Mouse (Mus musculus) embryonic stem cell, embryonic (primary cell): ENCODE results near the gene Gtpbp1.

ENCODE experiments used
- CTCF ChIA-PET, 4 experiments: fragments of 300-600 bp in 2 of 4; fragments of 350-600 bp in 2 of 4; sonication (Branson Sonifier 250); formaldehyde crosslinking; loops; one replicate each; lab custom pipeline; 2022; ENCODE audit warnings: inconsistent platforms in 2 of 4; lab: Charles Lee
- POLR2A ChIA-PET, 4 experiments: fragments of 300-600 bp in 2 of 4; fragments of 350-600 bp in 2 of 4; sonication (Branson Sonifier 250); formaldehyde crosslinking; loops; one replicate each; lab custom pipeline; 2022; ENCODE audit warnings: antibody characterized with exemption in 4 of 4, inconsistent platforms in 1 of 4; lab: Charles Lee

The Gtpbp1 gene

DNA sequence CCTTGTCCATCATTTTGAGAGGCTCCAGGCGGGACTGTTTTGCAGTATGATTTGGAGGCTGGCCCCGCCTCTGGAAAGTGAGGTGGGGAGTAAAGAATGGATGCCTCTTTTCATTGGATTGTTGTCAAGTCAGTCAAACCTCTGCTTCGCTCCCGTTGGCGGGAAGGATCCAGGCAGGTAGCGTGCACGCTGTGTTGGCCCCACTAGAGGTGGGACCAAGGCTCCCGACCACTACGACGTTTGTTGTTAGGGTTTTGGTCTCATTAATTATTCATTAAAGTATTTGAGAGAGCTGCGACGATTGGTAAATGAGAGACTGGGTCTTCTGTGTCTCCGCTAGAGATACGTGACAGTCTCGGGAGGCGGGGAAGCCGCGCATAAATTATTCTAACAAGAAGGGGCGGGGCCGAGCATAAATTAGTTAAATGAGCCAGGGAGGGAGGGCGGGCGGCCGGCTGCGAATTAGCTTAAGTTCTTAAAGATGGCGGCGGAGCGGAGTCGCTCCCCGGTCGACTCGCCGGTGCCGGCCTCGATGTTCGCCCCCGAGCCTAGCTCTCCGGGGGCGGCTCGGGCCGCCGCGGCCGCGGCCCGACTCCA, at the start of gene Gtpbp1:
Gene Gtpbp1 (plus strand): TSS at position 420 of the 597 bp plus-strand sequence.
- CTCF ChIA-PET = interaction anchor here in 3 of 4 experiments (0.6 to 1.2 kb wide), 15 partner anchors 18 to 652 kb away, joined by 3 to 6 read pairs (median 3); partner anchors contain the start of genes Fam227a (in 1 of the 3) and Mief1 (in 1 of the 3)
- POLR2A ChIA-PET = interaction anchor here in 3 of 4 experiments (0.5 to 1.7 kb wide), 102 partner anchors 9 to 1720 kb away, joined by 3 to 19 read pairs (median 4); partner anchors contain the start of genes Cby1 (in 3 of the 3), Fam227a (in 3 of the 3), Tomm22 (in 3 of the 3) and Atf4 (in 2 of the 3)

GRCm38 (mm10) chr15:79641135-79641817, 49.4 kb upstream of the Gtpbp1 start:
- POLR2A ChIA-PET = interaction anchor here (0.6 to 1.9 kb wide), 16 partner anchors 9 to 147 kb away, joined by 3 to 7 read pairs (median 3); partner anchors contain the start of genes Ddx17 (in 2 of the 4), Dmc1 (in 2 of the 4), Cby1 (in 1 of the 4) and Fam227a (in 1 of the 4)
- CTCF ChIA-PET = interaction anchor here (0.6 to 2.1 kb wide), 9 partner anchors 8 to 398 kb away, joined by 3 to 7 read pairs (median 3); partner anchors contain the start of genes Cby1 (in 1 of the 4) and Fam227a (in 1 of the 4)

GRCm38 (mm10) chr15:79645483-79645882, 45.2 kb upstream of the Gtpbp1 start:
- ChIA-PET POLR2A (interaction anchor here in 1 of 4 experiments (0.6 kb wide), 1 partner anchor 778 kb away, joined by 3 read pairs; no protein-coding TSS in a partner anchor), CTCF (interaction anchor here in 2 of 4 experiments (0.7 to 1.6 kb wide), 3 partner anchors 18 to 79 kb away, joined by 3 read pairs; partner anchors contain the start of gene Gtpbp1 (in 1 of the 2))

DNA sequence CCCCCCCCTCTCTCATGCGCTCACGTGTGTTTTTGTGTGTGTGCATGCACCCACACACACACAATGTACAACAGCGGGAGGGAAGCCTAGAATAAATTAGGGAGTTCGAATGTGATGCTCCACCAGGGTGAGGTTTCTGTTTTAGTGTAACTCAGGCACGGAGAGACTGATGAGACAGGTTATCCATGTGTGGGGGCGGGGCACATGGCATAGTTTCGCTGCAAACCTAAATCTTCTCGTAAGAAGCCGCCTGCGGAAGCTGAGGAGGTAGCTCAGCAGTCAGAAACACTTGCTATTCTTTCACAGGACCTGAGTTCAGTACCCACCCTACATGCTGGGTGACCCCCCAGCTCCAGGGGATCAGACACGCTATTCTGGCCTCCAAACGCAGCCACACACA, 42.5 kb upstream of the Gtpbp1 start:
- CTCF ChIA-PET = interaction anchor here (0.5 to 1.6 kb wide), 6 partner anchors 9 to 179 kb away, joined by 3 to 6 read pairs (median 3); partner anchors contain the start of genes Cby1 (in 1 of the 4) and Fam227a (in 1 of the 4)

GRCm38 (mm10) chr15:79650569-79650968, 40.1 kb upstream of the Gtpbp1 start:
- POLR2A ChIA-PET = interaction anchor here in 3 of 4 experiments (0.7 to 2.0 kb wide), 6 partner anchors 12 to 407 kb away, joined by 3 to 5 read pairs (median 4); partner anchors contain the start of gene Dmc1 (in 1 of the 3)
- CTCF ChIA-PET = interaction anchor here (0.6 to 3.4 kb wide), 29 partner anchors 8 to 1927 kb away, joined by 3 to 17 read pairs (median 4); partner anchors contain the start of genes Ddx17 (in 2 of the 4), Dmc1 (in 2 of the 4), Fam227a (in 2 of the 4) and Cby1 (in 1 of the 4)

More for the DNA sequence above, 42.5 kb upstream of the Gtpbp1 start:
- POLR2A ChIA-PET = interaction anchor here in 1 of 4 experiments (0.6 to 0.8 kb wide), 2 partner anchors 143 to 419 kb away, joined by 3 read pairs; partner anchors contain the start of genes Gm49486, Kcnj4 and Pick1

- POLR2A ChIA-PET = interaction anchor here in 3 of 4 experiments (0.6 to 2.0 kb wide), 8 partner anchors 10 to 247 kb away, joined by 3 to 5 read pairs (median 3); partner anchors contain the start of genes Ddx17 (in 1 of the 3) and Dmc1 (in 1 of the 3)
- CTCF ChIA-PET = interaction anchor here (0.5 to 3.4 kb wide), 48 partner anchors 7 to 1345 kb away, joined by 3 to 17 read pairs (median 4); partner anchors contain the start of genes Cby1 (in 1 of the 4), Ddx17 (in 1 of the 4), Dmc1 (in 1 of the 4) and Fam227a (in 1 of the 4)
These were observed 39.2 kb upstream of the Gtpbp1 start for GRCm38 (mm10) chr15:79651481-79651880.

- POLR2A ChIA-PET = interaction anchor here in 1 of 4 experiments (1.6 kb wide), 1 partner anchor 14 kb away, joined by 4 read pairs; the partner anchor contains the start of gene Tomm22
These were observed 34.2 kb upstream of the Gtpbp1 start for GRCm38 (mm10) chr15:79656451-79656850.

GRCm38 (mm10) chr15:79657837-79658530, 32.7 kb upstream of the Gtpbp1 start:
- CTCF ChIA-PET = interaction anchor here (0.5 to 3.4 kb wide), 85 partner anchors 8 to 681 kb away, joined by 3 to 40 read pairs (median 4); partner anchors contain the start of genes Tomm22 (in 3 of the 4), Dmc1 (in 2 of the 4), Gtpbp1 (in 2 of the 4) and Atf4 (in 1 of the 4)
- POLR2A ChIA-PET = interaction anchor here (0.5 to 3.2 kb wide), 62 partner anchors 9 to 597 kb away, joined by 3 to 22 read pairs (median 4); partner anchors contain the start of genes Dmc1 (in 4 of the 4), Ddx17 (in 3 of the 4), Josd1 (in 3 of the 4) and Tomm22 (in 3 of the 4)

More at GRCm38 (mm10) chr15:79656451-79656850, 34.2 kb upstream of the Gtpbp1 start:
- CTCF ChIA-PET = interaction anchor here in 2 of 4 experiments (0.7 to 1.2 kb wide), 3 partner anchors 9 to 187 kb away, joined by 3 read pairs; no protein-coding TSS in a partner anchor

DNA sequence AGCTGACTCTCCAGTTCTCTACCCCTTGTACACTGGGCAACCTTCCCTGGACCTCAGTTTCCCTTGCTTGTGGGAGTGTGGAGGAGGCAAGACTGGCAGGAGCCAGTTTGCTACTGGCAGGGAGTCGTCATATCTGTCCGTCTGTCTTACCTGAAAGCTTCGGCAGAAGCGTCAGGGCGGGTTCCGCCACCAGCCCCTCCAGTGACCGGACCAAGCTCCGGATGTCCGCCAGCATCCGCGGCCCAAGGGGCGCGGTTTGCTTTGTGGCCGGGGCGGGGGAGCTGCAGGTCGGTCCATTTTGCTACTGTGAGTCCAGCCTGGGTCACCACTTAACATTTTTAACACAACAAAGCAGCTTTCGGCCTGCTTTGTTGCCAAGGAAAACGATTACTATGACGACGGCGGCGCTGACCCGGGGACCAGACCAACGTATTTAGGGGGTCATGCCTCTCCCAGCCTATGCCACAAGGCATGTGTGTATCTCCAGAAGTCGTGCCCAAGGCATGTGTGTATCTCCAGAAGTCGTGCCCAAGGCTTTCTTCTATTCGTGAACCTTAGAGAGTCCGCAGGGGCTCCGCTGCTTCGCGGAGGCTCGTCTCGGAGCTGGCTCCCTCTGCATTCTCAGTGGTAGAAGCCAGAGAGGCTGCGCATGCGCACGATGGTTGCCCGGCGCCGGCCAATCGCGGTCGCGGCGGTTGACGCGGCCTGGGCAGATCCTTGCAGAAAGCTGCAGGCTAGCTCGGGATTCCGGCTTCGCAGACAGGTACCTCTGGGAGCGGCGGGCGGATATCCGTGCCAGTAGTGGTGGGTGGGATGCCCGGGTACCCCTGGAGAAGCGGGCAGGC, 31.9 kb upstream of the Gtpbp1 start, which contains the start of the genes Fam227a and Cby1:
Gene Fam227a (minus strand): TSS at position 426 of the 845 bp plus-strand sequence.
Gene Cby1 (plus strand): TSS at position 669 of the 845 bp plus-strand sequence.
- ChIA-PET CTCF (interaction anchor here (0.5 to 3.4 kb wide), 97 partner anchors 8 to 1036 kb away, joined by 3 to 40 read pairs (median 4); partner anchors contain the start of genes Tomm22 (in 3 of the 4), Dmc1 (in 2 of the 4), Gtpbp1 (in 2 of the 4) and Atf4 (in 1 of the 4)), POLR2A (interaction anchor here (0.5 to 3.2 kb wide), 86 partner anchors 9 to 628 kb away, joined by 3 to 22 read pairs (median 4); partner anchors contain the start of genes Dmc1 (in 4 of the 4), Ddx17 (in 3 of the 4), Gtpbp1 (in 3 of the 4) and Josd1 (in 3 of the 4))

GRCm38 (mm10) chr15:79661852-79662251, 28.8 kb upstream of the Gtpbp1 start:
- ChIA-PET POLR2A (interaction anchor here in 3 of 4 experiments (0.8 to 1.0 kb wide), 3 partner anchors 9 to 581 kb away, joined by 3 to 7 read pairs (median 7); partner anchors contain the start of genes Ddx17 (in 1 of the 3) and Tomm22 (in 1 of the 3)), CTCF (interaction anchor here in 3 of 4 experiments (0.5 to 1.8 kb wide), 15 partner anchors 9 to 420 kb away, joined by 3 to 8 read pairs (median 3); partner anchors contain the start of genes Tomm22 (in 2 of the 3) and Ddx17 (in 1 of the 3))

GRCm38 (mm10) chr15:79664666-79665065, 26.0 kb upstream of the Gtpbp1 start:
- ChIA-PET POLR2A (interaction anchor here in 1 of 4 experiments (0.9 to 1.4 kb wide), 2 partner anchors 9 to 37 kb away, joined by 3 to 5 read pairs; no protein-coding TSS in a partner anchor), CTCF (interaction anchor here in 1 of 4 experiments (1.1 kb wide), 1 partner anchor 402 kb away, joined by 3 read pairs; no protein-coding TSS in a partner anchor)

DNA sequence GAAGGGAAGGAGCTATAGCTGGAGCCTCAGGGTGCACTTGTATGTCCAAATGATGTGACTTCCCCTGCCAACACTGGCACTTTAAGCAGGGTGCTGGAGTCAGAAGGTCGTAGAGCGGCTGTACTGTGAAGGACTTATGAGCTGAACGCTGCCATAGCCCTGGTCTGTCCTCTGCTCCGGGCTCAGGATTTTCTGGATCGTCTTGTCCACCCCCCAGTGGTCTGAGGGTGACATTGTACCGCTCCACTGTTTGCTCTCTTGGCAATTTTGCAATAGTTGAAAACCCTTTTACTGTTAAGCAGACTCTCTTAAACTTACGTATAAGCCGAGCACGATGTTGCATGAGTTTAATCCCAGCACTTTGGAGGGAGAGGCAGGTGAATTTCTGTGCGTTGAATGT, 21.4 kb upstream of the Gtpbp1 start:
- ChIA-PET POLR2A (interaction anchor here in 3 of 4 experiments (0.8 to 5.2 kb wide), 8 partner anchors 10 to 710 kb away, joined by 3 to 29 read pairs (median 6); partner anchors contain the start of genes Cby1 (in 2 of the 3), Fam227a (in 2 of the 3), Gtpbp1 (in 2 of the 3) and Ddx17 (in 1 of the 3)), CTCF (interaction anchor here in 3 of 4 experiments (1.0 to 4.1 kb wide), 5 partner anchors 10 to 426 kb away, joined by 3 to 40 read pairs (median 5); partner anchors contain the start of genes Fam227a (in 3 of the 3) and Cby1 (in 2 of the 3))

GRCm38 (mm10) chr15:79670249-79670971, 20.2 kb upstream of the Gtpbp1 start, which contains the start of gene Tomm22:
Gene Tomm22, plus strand, starts transcription at chr15:79670861.
- POLR2A ChIA-PET = interaction anchor here (0.5 to 5.2 kb wide), 30 partner anchors 9 to 1279 kb away, joined by 3 to 29 read pairs (median 4); partner anchors contain the start of genes Cby1 (in 3 of the 4), Fam227a (in 3 of the 4), Gtpbp1 (in 3 of the 4) and Cbx7 (in 1 of the 4)
- CTCF ChIA-PET = interaction anchor here in 3 of 4 experiments (0.6 to 4.1 kb wide), 20 partner anchors 9 to 713 kb away, joined by 3 to 40 read pairs (median 3); partner anchors contain the start of genes Fam227a (in 3 of the 3), Cby1 (in 2 of the 3), Dmc1 (in 1 of the 3) and Syngr1 (in 1 of the 3)
